Mouse (Mus musculus): Measurements from ENCODE around the gene Rnf113a1. TPM values are rescaled to one million over a fixed set of nuclear protein-coding genes. Genes with fewer than 3 reads are reported as not detected.
"Not testable (repeated sequence)": the region's sequence is repeated elsewhere in the genome, so short reads cannot be mapped to it uniquely, and the experiment has no call there.

Rnf113a1 gene
- total RNA-seq (2014; rRNA removed) (4.2 and 7.8 TPM in 2 replicates), polyA plus RNA-seq (2015; fragmentation: Nextera tagmentation; extraction: Ambion mirVana) (22.9 and 24.0 TPM in 2 replicates)

GRCm38 (mm10) chrX:37191105-37191743 is at the start of gene Rnf113a1, which contains the start of gene Ndufa1:
Gene Rnf113a1 (plus strand): TSS chrX:37191245.
Gene Ndufa1 (minus strand): TSS chrX:37191163.
- H3K9me3 ChIP-seq (ENCODE audit: low read length) = no peaks in the 10 kb centered on the region
- H3K27me3 ChIP-seq (ENCODE audit: insufficient read depth, low read length) = no peaks in the 10 kb centered on the region
- ATAC-seq = peak; percentile 90
- H3K4me1 ChIP-seq (ENCODE audit: insufficient read depth) = no peaks in the 10 kb centered on the region
- no peaks in the 10 kb centered on the region for H3K36me3 ChIP-seq (ENCODE audit: insufficient read depth)
- H3K27ac ChIP-seq (ENCODE audit: low read depth, low read length) = peak within 1 kb of the TSS; percentile 80
- peak within 1 kb of the TSS; percentile 52 for H3K4me2 ChIP-seq (ENCODE audit: low read depth)
- DNase-seq = peak; percentile 81
- H3K9ac ChIP-seq = peak within 1 kb of the TSS; percentile 57
- H3K4me3 ChIP-seq (ENCODE audit: low read depth, low read length) = peak within 1 kb of the TSS; percentile 48
- WGBS = 24% methylated on average over 60 of the region's 63 CpGs
- no peak for TF ChIP-seq CTCF (IDR thresholded peaks at IDR 0.05; ENCODE audit: low read depth)

GRCm38 (mm10) chrX:37141732-37142131 is 49.3 kb upstream of the Rnf113a1 start:
- no peak overlapping the region for H3K4me2 ChIP-seq (ENCODE audit: low read depth)
- DNase-seq (no peak), ATAC-seq (no peak)
- peaks cover 10% of the 10 kb centered on the region; the same call in 1 of the 2 replicates for H3K36me3 ChIP-seq (ENCODE audit: insufficient read depth)
- H3K4me3 ChIP-seq (ENCODE audit: low read depth, low read length) = no peak overlapping the region
- no peak overlapping the region for H3K27ac ChIP-seq (ENCODE audit: low read depth, low read length)
- no peak overlapping the region for H3K9ac ChIP-seq
- no peaks in the 10 kb centered on the region for H3K9me3 ChIP-seq (ENCODE audit: low read length)
- WGBS = 84% methylated on average over 3 of the region's 3 CpGs
- TF ChIP-seq CTCF (IDR thresholded peaks at IDR 0.05; ENCODE audit: low read depth) = no peak
- no peaks in the 10 kb centered on the region for H3K27me3 ChIP-seq (ENCODE audit: insufficient read depth, low read length)
- no peaks in the 10 kb centered on the region for H3K4me1 ChIP-seq (ENCODE audit: insufficient read depth)

GRCm38 (mm10) chrX:37144498-37144897 is 46.5 kb upstream of the Rnf113a1 start:
- H3K4me2 ChIP-seq (ENCODE audit: low read depth); H3K9me3 ChIP-seq (ENCODE audit: low read length); H3K4me1 ChIP-seq (ENCODE audit: insufficient read depth); H3K9ac ChIP-seq; H3K36me3 ChIP-seq (ENCODE audit: insufficient read depth); DNase-seq; ATAC-seq; H3K4me3 ChIP-seq (ENCODE audit: low read depth, low read length); H3K27me3 ChIP-seq (ENCODE audit: insufficient read depth, low read length); H3K27ac ChIP-seq (ENCODE audit: low read depth, low read length): not testable (repeated sequence)
- WGBS = 64% methylated on average over 1 of the region's 4 CpGs

- no peak overlapping the region for H3K9ac ChIP-seq
- H3K9me3 ChIP-seq (ENCODE audit: low read length) = no peaks in the 10 kb centered on the region
- no peak overlapping the region for H3K4me3 ChIP-seq (ENCODE audit: low read depth, low read length)
- H3K27me3 ChIP-seq (ENCODE audit: insufficient read depth, low read length) = no peaks in the 10 kb centered on the region
- ATAC-seq (peak; percentile 36; the same call in 1 of the 2 replicates), DNase-seq (no peak)
- WGBS = 90% methylated on average over 2 of the region's 2 CpGs
- H3K4me1 ChIP-seq (ENCODE audit: insufficient read depth) = no peaks in the 10 kb centered on the region
- H3K4me2 ChIP-seq (ENCODE audit: low read depth) = no peak overlapping the region
- peak; percentile 41 for TF ChIP-seq CTCF (IDR thresholded peaks at IDR 0.05; ENCODE audit: low read depth)
- no peak overlapping the region for H3K27ac ChIP-seq (ENCODE audit: low read depth, low read length)
- 0 out of 2 replicates have a peak, but pooled peaks cover 7% of the 10 kb centered on the region for H3K36me3 ChIP-seq (ENCODE audit: insufficient read depth)
Observed at GRCm38 (mm10) chrX:37144954-37145353, 46.1 kb upstream of the Rnf113a1 start.

- TF ChIP-seq CTCF (IDR thresholded peaks at IDR 0.05; ENCODE audit: low read depth) = peak; percentile 30; the same call in 1 of the 2 replicates
- H3K27me3 ChIP-seq (ENCODE audit: insufficient read depth, low read length) = no peaks in the 10 kb centered on the region
- H3K4me3 ChIP-seq (ENCODE audit: low read depth, low read length) = no peak overlapping the region
- H3K36me3 ChIP-seq (ENCODE audit: insufficient read depth) = no peaks in the 10 kb centered on the region
- ATAC-seq (no peak), DNase-seq (no peak)
- H3K4me1 ChIP-seq (ENCODE audit: insufficient read depth) = no peaks in the 10 kb centered on the region
- H3K9me3 ChIP-seq (ENCODE audit: low read length) = no peaks in the 10 kb centered on the region
- no peak overlapping the region for H3K4me2 ChIP-seq (ENCODE audit: low read depth)
- H3K27ac ChIP-seq (ENCODE audit: low read depth, low read length) = no peak overlapping the region
- no peak overlapping the region for H3K9ac ChIP-seq
- 61% methylated on average over 4 of the region's 4 CpGs for WGBS
Observed at GRCm38 (mm10) chrX:37157839-37158238, 33.2 kb upstream of the Rnf113a1 start.

- Histone ChIP-seq H3K27ac (ENCODE audit: low read depth, low read length) (no peak overlapping the region), H3K9me3 (ENCODE audit: low read length) (no peaks in the 10 kb centered on the region), H3K36me3 (ENCODE audit: insufficient read depth) (no peaks in the 10 kb centered on the region), H3K4me2 (ENCODE audit: low read depth) (no peak overlapping the region), H3K4me1 (ENCODE audit: insufficient read depth) (no peaks in the 10 kb centered on the region), H3K27me3 (ENCODE audit: insufficient read depth, low read length) (no peaks in the 10 kb centered on the region), H3K4me3 (ENCODE audit: low read depth, low read length) (no peak overlapping the region), H3K9ac (no peak overlapping the region)
- 68% methylated on average over 10 of the region's 10 CpGs for WGBS
- ATAC-seq (no peak), DNase-seq (no peak)
- TF ChIP-seq CTCF (IDR thresholded peaks at IDR 0.05; ENCODE audit: low read depth) = no peak
Observed at GRCm38 (mm10) chrX:37161169-37161568, 29.9 kb upstream of the Rnf113a1 start.

- no peak for ATAC-seq
- Histone ChIP-seq H3K4me1 (ENCODE audit: insufficient read depth) (no peaks in the 10 kb centered on the region), H3K4me2 (ENCODE audit: low read depth) (no peak overlapping the region), H3K27ac (ENCODE audit: low read depth, low read length) (no peak overlapping the region), H3K9me3 (ENCODE audit: low read length) (no peaks in the 10 kb centered on the region), H3K27me3 (ENCODE audit: insufficient read depth, low read length) (no peaks in the 10 kb centered on the region), H3K9ac (no peak overlapping the region), H3K4me3 (ENCODE audit: low read depth, low read length) (no peak overlapping the region), H3K36me3 (ENCODE audit: insufficient read depth) (no peaks in the 10 kb centered on the region)
- no peak for DNase-seq
- no peak for TF ChIP-seq CTCF (IDR thresholded peaks at IDR 0.05; ENCODE audit: low read depth)
- WGBS = 79% methylated on average over 18 of the region's 18 CpGs
Observed at GRCm38 (mm10) chrX:37163115-37163514, 27.9 kb upstream of the Rnf113a1 start.
